Comparison of ENCODE assay signal across 9 mouse cellular contexts in the genomic region with DNA sequence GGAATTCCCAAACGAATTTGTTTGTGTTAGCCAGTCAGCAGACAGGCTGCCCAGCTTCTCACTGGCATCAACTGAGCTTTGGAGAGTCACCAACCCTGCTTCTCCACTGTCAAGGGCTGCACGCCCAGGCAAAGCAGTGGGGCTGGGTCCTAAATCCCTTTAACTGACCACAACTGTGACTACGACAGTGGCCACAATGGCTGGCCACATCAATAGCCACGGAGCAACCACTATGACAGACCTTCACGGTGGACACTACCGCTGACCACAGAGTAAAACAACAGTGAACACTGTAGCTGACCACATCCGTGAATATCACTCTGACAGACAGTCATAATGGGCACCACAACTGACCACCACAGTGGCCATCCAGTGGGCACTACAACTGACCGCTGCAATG.
A peak's percentile ranks its signal among the peaks of the same experiment; 100 is the strongest.
DNase-seq lines count a peak whose midpoint lies in the region; ATAC-seq and TF ChIP-seq lines count a peak whose summit lies in the region.
"Had no signal": no experiment of that assay in that cellular context is flagged by ENCODE, and none has a peak within 500 bp of the region (broad histone marks: within the 10 kb centered on the region; RNA-seq: fewer than 3 reads in every experiment).

No protein-coding gene starts in this region.

- 82% methylated on average over 8 of the region's 8 CpGs for WGBS in lung, embryonic 14.5 days
- 83% methylated on average over 8 of the region's 8 CpGs for WGBS in intestine, embryonic 16.5 days
- 81% methylated on average over 8 of the region's 8 CpGs for WGBS in stomach, embryonic 15.5 days
- WGBS in forebrain, postnatal 0 days, result 85% methylated on average over 8 of the region's 8 CpGs

- H3K9me3 ChIP-seq in lung, embryonic 14.5 days (ENCODE audit: low read depth, low read length), result no peaks in the 10 kb centered on the region
- no peaks in the 10 kb centered on the region for H3K9me3 ChIP-seq in intestine, embryonic 16.5 days (ENCODE audit: control insufficient read depth, low read length)
- H3K9me3 ChIP-seq in stomach, embryonic 15.5 days, result no peaks in the 10 kb centered on the region
- no peaks in the 10 kb centered on the region for H3K9me3 ChIP-seq in forebrain, postnatal 0 days (ENCODE audit: low read length)
- H3K9me3 ChIP-seq: megakaryocyte, embryonic 14.5 days had no signal

- intact Hi-C loops in gastrocnemius, postnatal 14 days (cut with DNase I; ENCODE audit: low total_unique reads), result loop anchor here (5.0 kb wide), 1 partner anchor 156 kb away; no protein-coding TSS in a partner anchor

- no peaks in the 10 kb centered on the region for H3K36me3 ChIP-seq in lung, embryonic 14.5 days (ENCODE audit: insufficient read depth)
- H3K36me3 ChIP-seq in intestine, embryonic 16.5 days (ENCODE audit: control insufficient read depth, insufficient read depth, low read length), result no peaks in the 10 kb centered on the region
- no peaks in the 10 kb centered on the region for H3K36me3 ChIP-seq in stomach, embryonic 15.5 days
- H3K36me3 ChIP-seq in forebrain, postnatal 0 days (ENCODE audit: insufficient read depth), result no peaks in the 10 kb centered on the region

- no peak overlapping the region for H3K4me3 ChIP-seq in lung, embryonic 14.5 days (ENCODE audit: low read depth, low read length)
- H3K4me3 ChIP-seq in intestine, embryonic 16.5 days (ENCODE audit: low read length), result no peak overlapping the region
- H3K4me3 ChIP-seq in stomach, embryonic 15.5 days (replicated peaks), result no peak overlapping the region
- no peak overlapping the region for H3K4me3 ChIP-seq in forebrain, postnatal 0 days (ENCODE audit: low read depth, low read length)

- peak overlapping the region; percentile 73 for H3K27ac ChIP-seq in lung, embryonic 14.5 days (ENCODE audit: low read depth)
- H3K27ac ChIP-seq in intestine, embryonic 16.5 days (ENCODE audit: low read length), result no peak overlapping the region
- no peak overlapping the region for H3K27ac ChIP-seq in stomach, embryonic 15.5 days
- no peak overlapping the region for H3K27ac ChIP-seq in forebrain, postnatal 0 days (ENCODE audit: low read depth, low read length)

- H3K9ac ChIP-seq in lung, embryonic 14.5 days, result no peak overlapping the region
- H3K9ac ChIP-seq in intestine, embryonic 16.5 days (ENCODE audit: low read depth, low read length), result no peak overlapping the region
- no peak overlapping the region for H3K9ac ChIP-seq in stomach, embryonic 15.5 days
- H3K9ac ChIP-seq in forebrain, postnatal 0 days, result no peak overlapping the region

- H3K4me1 ChIP-seq in lung, embryonic 14.5 days (ENCODE audit: insufficient read depth), result peaks cover 11% of the 10 kb centered on the region
- peaks cover 11% of the 10 kb centered on the region; the same call in 1 of the 2 replicates for H3K4me1 ChIP-seq in intestine, embryonic 16.5 days (ENCODE audit: control insufficient read depth, insufficient read depth, low read length)
- H3K4me1 ChIP-seq in stomach, embryonic 15.5 days, result peaks cover 8% of the 10 kb centered on the region; the same call in 1 of the 2 replicates
- H3K4me1 ChIP-seq in forebrain, postnatal 0 days (ENCODE audit: insufficient read depth), result no peaks in the 10 kb centered on the region

- peak overlapping the region; percentile 57; the same call in 1 of the 2 replicates for H3K4me2 ChIP-seq in lung, embryonic 14.5 days
- peak overlapping the region; percentile 54; the same call in 1 of the 2 replicates for H3K4me2 ChIP-seq in intestine, embryonic 16.5 days (ENCODE audit: low read depth, low read length)
- H3K4me2 ChIP-seq in stomach, embryonic 15.5 days, result peak overlapping the region; percentile 72; the same call in 1 of the 2 replicates
- H3K4me2 ChIP-seq in forebrain, postnatal 0 days (ENCODE audit: low read depth), result no peak overlapping the region

- no peak for ATAC-seq in lung, embryonic 14.5 days (ENCODE audit: insufficient read depth)
- ATAC-seq in intestine, embryonic 16.5 days, result no peak
- ATAC-seq in stomach, embryonic 15.5 days (ENCODE audit: insufficient read depth, low FRiP score, low read depth), result no peak
- no peak for ATAC-seq in forebrain, postnatal 0 days

- H3K27me3 ChIP-seq in lung, embryonic 14.5 days (ENCODE audit: insufficient read depth, low read length), result no peaks in the 10 kb centered on the region
- H3K27me3 ChIP-seq in intestine, embryonic 16.5 days (replicated peaks; ENCODE audit: control insufficient read depth, insufficient read depth, low read length), result no peaks in the 10 kb centered on the region
- no peaks in the 10 kb centered on the region for H3K27me3 ChIP-seq in stomach, embryonic 15.5 days (replicated peaks)
- H3K27me3 ChIP-seq in forebrain, postnatal 0 days (ENCODE audit: insufficient read depth, low read length), result no peaks in the 10 kb centered on the region
- H3K27me3 ChIP-seq: megakaryocyte, embryonic 14.5 days had no signal

- no peak for TF ChIP-seq CTCF in lung, embryonic 14.5 days (IDR thresholded peaks at IDR 0.05; ENCODE audit: low read depth)
- TF ChIP-seq CTCF in forebrain, postnatal 0 days (IDR thresholded peaks at IDR 0.05; ENCODE audit: low read depth), result no peak

- peak; percentile 24 for DNase-seq in gastrocnemius, postnatal 14 days
- DNase-seq in gastrocnemius, adult 18-20 months (ENCODE audit: low spot score), result no peak
- no peak for DNase-seq in lung, embryonic 14.5 days
- DNase-seq in lung, adult 18-20 months, result no peak
- DNase-seq in urinary bladder, postnatal 36 days (ENCODE audit: low spot score in 2 of 2), result no peak
- no peak for DNase-seq in forebrain, postnatal 0 days
